Mouse (Mus musculus) spleen, adult 12 weeks (tissue): ENCODE data around the gene Pcdh17.

Experiments
- DNase-seq: peaks from one replicate; pipeline ENCODE4 v3.0.0; 2022; ENCODE audit warnings: low spot score

Pcdh17 gene

GRCm38 (mm10) chr14:84477411-84477810 lies 34.0 kb downstream of the Pcdh17 start:
- DNase-seq = no peak

DNA sequence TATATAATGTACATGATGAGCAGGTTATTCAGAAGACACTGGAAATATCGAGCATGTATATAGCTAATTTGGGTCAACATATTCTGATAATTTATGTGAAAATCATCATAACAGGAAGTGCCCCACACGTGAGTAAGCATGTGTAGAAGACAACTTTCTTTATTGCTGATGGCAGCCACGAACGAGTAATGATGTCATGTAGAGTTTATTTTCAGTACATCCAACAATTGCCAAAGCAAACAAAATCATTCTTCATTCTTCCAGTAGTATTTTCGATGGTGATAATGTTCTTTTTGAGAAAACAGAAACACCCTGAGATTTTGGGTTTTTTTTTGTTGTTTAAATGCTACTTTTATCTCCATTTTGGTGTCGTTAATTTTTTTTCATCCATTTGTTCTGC lies 37.2 kb downstream of the Pcdh17 start:
- no peak for DNase-seq

DNA sequence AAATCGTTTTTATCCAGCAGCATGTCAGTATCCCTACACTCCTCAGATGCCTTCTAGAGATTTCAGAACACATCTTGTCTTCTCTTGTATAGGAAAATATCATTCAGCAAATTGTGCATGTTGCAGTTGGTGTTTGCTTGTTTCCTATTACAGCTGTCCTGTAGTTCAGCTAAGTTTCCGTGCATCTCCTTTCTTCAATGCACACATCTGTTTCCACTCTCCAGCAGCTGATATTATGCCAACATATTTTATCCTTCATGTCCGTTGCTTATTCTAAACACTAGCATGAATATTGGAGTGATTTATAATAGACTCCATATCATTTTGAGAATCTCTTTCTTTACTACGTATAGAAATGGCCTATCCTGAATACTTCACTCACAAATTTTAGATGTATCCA lies 41.0 kb downstream of the Pcdh17 start:
- DNase-seq = no peak

GRCm38 (mm10) chr14:84511010-84511409 lies 67.6 kb downstream of the Pcdh17 start:
- DNase-seq = no peak

DNA sequence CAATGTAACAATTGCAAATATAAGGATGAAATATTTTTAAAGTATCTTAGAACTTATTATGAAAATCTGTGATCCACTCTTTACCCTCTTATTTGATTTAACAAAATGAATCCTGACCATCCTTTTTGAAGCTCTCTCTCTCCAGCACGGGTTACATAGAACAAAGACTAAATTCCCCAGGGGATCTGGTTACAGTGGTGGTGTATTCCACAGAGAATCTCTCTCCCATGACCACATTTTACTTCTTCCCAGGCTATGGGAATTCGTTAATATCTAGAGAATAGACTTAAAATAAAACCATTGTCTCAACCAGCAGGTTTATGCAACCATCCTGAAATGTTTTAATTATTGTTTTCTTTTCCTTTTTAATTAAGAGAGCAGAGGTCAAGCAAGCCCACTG lies 89.0 kb downstream of the Pcdh17 start:
- no peak for DNase-seq

GRCm38 (mm10) chr14:84535264-84535663 lies 91.9 kb downstream of the Pcdh17 start:
- DNase-seq = no peak

- no peak for DNase-seq
Observed at GRCm38 (mm10) chr14:84541838-84542237, 98.5 kb downstream of the Pcdh17 start.

DNA sequence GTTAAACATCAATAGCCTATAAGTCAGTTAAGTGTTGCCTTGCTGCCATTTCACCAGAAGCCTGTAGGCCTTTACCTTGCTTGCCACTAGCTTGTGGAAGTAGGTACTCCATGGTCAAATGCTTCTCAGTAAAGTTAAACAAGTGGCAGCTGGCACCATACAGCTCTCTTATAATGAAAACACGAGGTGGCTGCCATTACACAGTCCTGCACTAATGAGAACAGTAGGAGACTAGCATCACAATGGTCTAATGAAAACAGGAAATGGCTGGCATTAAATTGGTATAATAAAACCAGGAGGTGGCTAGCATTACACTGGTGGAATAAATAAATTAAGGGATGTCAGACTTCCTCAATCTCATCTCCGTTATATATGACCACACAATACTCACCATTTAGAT lies 102.6 kb downstream of the Pcdh17 start:
- DNase-seq = no peak

GRCm38 (mm10) chr14:84547513-84548194 lies 104.3 kb downstream of the Pcdh17 start:
- no peak for DNase-seq

DNA sequence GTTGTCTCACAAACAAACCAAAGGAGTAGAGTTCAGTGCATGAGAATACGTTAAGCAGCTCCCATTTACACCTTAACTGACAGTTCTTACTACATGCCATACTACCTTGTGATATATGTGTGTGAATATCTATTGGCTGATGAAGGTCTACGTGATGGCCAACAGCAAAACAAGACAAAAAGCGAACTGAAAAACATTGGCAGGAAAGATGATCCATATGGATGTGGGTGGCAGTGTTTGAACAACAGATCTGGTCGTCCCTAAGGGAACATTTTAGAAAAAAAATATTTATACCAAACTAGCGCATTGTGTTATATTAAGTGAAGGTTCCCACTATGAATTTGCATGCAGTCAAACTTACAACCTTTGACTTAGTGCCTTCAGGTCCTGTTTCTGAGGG lies 108.2 kb downstream of the Pcdh17 start:
- no peak for DNase-seq

DNA sequence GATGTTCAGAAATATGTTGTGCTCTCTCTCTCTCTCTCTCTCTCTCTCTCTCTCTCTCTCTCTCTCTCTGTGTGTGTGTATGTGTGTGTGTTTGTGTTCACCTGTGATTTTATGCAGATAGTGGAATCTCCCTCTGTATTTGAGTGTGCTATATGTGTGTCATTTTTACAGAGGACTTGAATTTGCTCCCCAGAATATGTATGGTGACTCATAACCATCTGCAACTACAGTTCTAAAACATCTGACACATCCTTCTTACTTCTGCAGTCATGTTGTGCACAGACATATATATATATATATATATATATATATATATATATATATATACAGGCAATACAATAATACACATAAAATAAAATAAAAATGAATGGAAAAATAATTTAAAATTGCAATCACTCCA lies 127.7 kb downstream of the Pcdh17 start:
- no peak for DNase-seq
